Mouse (Mus musculus) lung, postnatal 4 days (tissue): ENCODE results near the gene Cbr2.

ENCODE experiments used
- DNase-seq, 2 experiments: peaks; one replicate each; pipeline ENCODE4 v3.0.0; 2021

Cbr2 gene

GRCm38 (mm10) chr11:120730331-120730870 lies 1.5 kb downstream of the Cbr2 start:
- DNase-seq = peak in 1 of 2 experiments; percentile 7

- DNase-seq = peak; percentile 82
Measured at GRCm38 (mm10) chr11:120729432-120730050, 2.4 kb downstream of the Cbr2 start.

- no peak for DNase-seq
Measured at GRCm38 (mm10) chr11:120728530-120729240, 3.2 kb downstream of the Cbr2 start.

GRCm38 (mm10) chr11:120727564-120727963 lies 4.3 kb downstream of the Cbr2 start:
- DNase-seq = peak in 1 of 2 experiments; percentile 8

GRCm38 (mm10) chr11:120727169-120727527 lies 4.8 kb downstream of the Cbr2 start, which contains the start of gene Dcxr:
Gene Dcxr (minus strand): TSS chr11:120727281.
- DNase-seq = peak; percentile 92 to 93

GRCm38 (mm10) chr11:120726243-120727168 lies 5.4 kb downstream of the Cbr2 start:
- DNase-seq = no peak

- DNase-seq = peak in 1 of 2 experiments; percentile 30
Measured at GRCm38 (mm10) chr11:120723509-120723908, 8.4 kb downstream of the Cbr2 start.

GRCm38 (mm10) chr11:120722761-120723382 lies 9.0 kb downstream of the Cbr2 start:
- DNase-seq = no peak

GRCm38 (mm10) chr11:120722067-120722630 lies 9.8 kb downstream of the Cbr2 start:
- DNase-seq = no peak

GRCm38 (mm10) chr11:120721124-120722066 lies 10.5 kb downstream of the Cbr2 start, which contains the start of gene Rac3:
Gene Rac3 (plus strand): TSS chr11:120721470.
- DNase-seq = peak; percentile 77 to 87

GRCm38 (mm10) chr11:120720450-120720849 lies 11.5 kb downstream of the Cbr2 start:
- DNase-seq = peak; percentile 88 to 93

GRCm38 (mm10) chr11:120719841-120720376 lies 12.0 kb downstream of the Cbr2 start:
- DNase-seq = peak in 1 of 2 experiments; percentile 28

- peak in 1 of 2 experiments; percentile 24 for DNase-seq
Measured at GRCm38 (mm10) chr11:120719242-120719641, 12.7 kb downstream of the Cbr2 start.

GRCm38 (mm10) chr11:120715131-120715530 lies 16.8 kb downstream of the Cbr2 start:
- no peak for DNase-seq

GRCm38 (mm10) chr11:120714546-120714945 lies 17.4 kb downstream of the Cbr2 start:
- no peak for DNase-seq

- peak; percentile 98 for DNase-seq
Measured at GRCm38 (mm10) chr11:120713580-120714518, 18.1 kb downstream of the Cbr2 start, which contains the start of the genes Cenpx and Lrrc45. Gene Cenpx (minus strand): TSS chr11:120713738. Gene Lrrc45 (plus strand): TSS chr11:120713925.

- peak; percentile 61 to 64 for DNase-seq
Measured at GRCm38 (mm10) chr11:120712771-120713568, 18.9 kb downstream of the Cbr2 start.

GRCm38 (mm10) chr11:120711980-120712604 lies 19.8 kb downstream of the Cbr2 start:
- no peak for DNase-seq
